Comparison of ENCODE assay signal across 8 mouse cellular contexts in the genomic region with DNA sequence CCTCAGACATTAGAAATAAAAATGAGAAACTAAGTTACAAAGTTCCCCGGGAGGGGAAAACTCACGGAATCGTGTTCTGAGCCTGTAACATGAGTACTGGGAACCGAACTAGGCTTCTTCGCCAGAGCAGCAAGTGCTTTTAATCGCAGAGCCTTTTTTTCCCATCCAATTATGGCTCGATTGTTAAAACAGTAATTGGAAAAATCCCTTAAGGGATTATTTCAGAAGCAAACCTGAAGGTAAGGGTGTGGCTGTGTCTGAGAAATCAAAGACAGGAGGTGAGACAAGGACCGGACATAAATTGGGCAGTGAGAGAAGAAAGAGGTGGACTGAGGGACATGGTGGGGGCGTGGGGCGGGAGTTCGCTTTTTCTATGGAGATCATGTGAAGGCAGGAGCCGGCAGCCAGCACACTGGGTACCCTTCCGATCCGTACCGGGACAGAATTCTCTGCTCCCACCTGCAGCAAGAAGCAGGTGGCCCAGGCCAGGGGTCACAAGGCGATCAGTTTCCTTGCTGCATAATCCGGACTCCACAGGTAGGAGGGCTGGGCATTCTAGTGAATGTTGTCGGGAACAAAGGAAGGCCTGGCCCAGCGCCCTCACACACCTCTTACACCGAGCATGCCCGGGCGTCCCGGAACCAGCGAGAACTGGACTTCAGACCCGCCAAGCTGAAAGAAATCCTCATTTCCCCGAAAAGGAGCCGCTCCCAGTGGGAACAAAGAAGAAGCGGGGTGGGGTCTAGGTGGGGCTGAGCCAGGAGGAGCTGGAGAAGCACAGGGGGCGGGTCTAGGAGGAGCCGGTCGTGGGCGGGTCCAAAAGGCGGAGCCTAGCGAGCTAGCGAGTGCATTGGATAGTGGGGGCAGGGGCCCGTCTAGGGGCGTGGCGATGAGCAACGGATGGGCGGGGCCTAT. TPM values are rescaled to one million over a fixed set of nuclear protein-coding genes. Genes with fewer than 3 reads are reported as not detected.
DNase-seq lines count a peak whose midpoint lies in the region; ATAC-seq and TF ChIP-seq lines count a peak whose summit lies in the region.

No protein-coding gene starts in this region.

- peak overlapping the region; percentile 80 for H3K9ac ChIP-seq in kidney, embryonic 14.5 days (ENCODE audit: low read depth, low read length)
- H3K9ac ChIP-seq in limb, embryonic 14.5 days (ENCODE audit: low read depth, low read length, severe bottlenecking), result peak overlapping the region; percentile 89
- H3K9ac ChIP-seq in midbrain, embryonic 16.5 days (ENCODE audit: low read depth, low read length), result peak overlapping the region; percentile 82

- H3K27me3 ChIP-seq in heart, embryonic 10.5 days (ENCODE audit: insufficient read depth, poor library complexity, severe bottlenecking), result peaks cover 9% of the 10 kb centered on the region; the same call in 1 of the 2 replicates
- no peaks in the 10 kb centered on the region for H3K27me3 ChIP-seq in kidney, embryonic 14.5 days (ENCODE audit: control insufficient read depth, insufficient read depth, low read length)
- no peaks in the 10 kb centered on the region for H3K27me3 ChIP-seq in limb, embryonic 14.5 days (ENCODE audit: control insufficient read depth, insufficient read depth, low read length)
- no peaks in the 10 kb centered on the region for H3K27me3 ChIP-seq in midbrain, embryonic 16.5 days (ENCODE audit: control insufficient read depth, insufficient read depth, low read depth, low read length)
- H3K27me3 ChIP-seq in spleen, adult 2 months (ENCODE audit: control insufficient read depth, insufficient read depth, low read length), result peaks cover 7% of the 10 kb centered on the region

- H3K4me3 ChIP-seq in embryonic fibroblast, embryonic 13.5 days (ENCODE audit: insufficient read depth, low read length), result peak overlapping the region; percentile 71
- H3K4me3 ChIP-seq in heart, embryonic 10.5 days, result peak overlapping the region; percentile 68
- H3K4me3 ChIP-seq in kidney, embryonic 14.5 days (ENCODE audit: low read length), result peak overlapping the region; percentile 69
- peak overlapping the region; percentile 71 for H3K4me3 ChIP-seq in limb, embryonic 14.5 days (replicated peaks; ENCODE audit: low read length)
- peak overlapping the region; percentile 57 for H3K4me3 ChIP-seq in midbrain, embryonic 16.5 days (ENCODE audit: low read depth, low read length)
- peak overlapping the region; percentile 62 for H3K4me3 ChIP-seq in spleen, adult 2 months (ENCODE audit: extremely low read depth, insufficient read depth, insufficient read length)

- H3K36me3 ChIP-seq in heart, embryonic 10.5 days, result no peaks in the 10 kb centered on the region
- no peaks in the 10 kb centered on the region for H3K36me3 ChIP-seq in kidney, embryonic 14.5 days (ENCODE audit: control insufficient read depth, insufficient read depth, low read length)
- no peaks in the 10 kb centered on the region for H3K36me3 ChIP-seq in limb, embryonic 14.5 days (ENCODE audit: control insufficient read depth, insufficient read depth, low read length)
- H3K36me3 ChIP-seq in midbrain, embryonic 16.5 days (ENCODE audit: control insufficient read depth, insufficient read depth, low read length), result no peaks in the 10 kb centered on the region
- no peaks in the 10 kb centered on the region for H3K36me3 ChIP-seq in spleen, adult 2 months (ENCODE audit: control insufficient read depth, insufficient read depth, low read length)

- peak; percentile 97 to 98 for DNase-seq in B cell, adult 2 months
- peak; percentile 93 for DNase-seq in brain, adult 2 months (ENCODE audit: low read depth, low spot score)
- DNase-seq in heart, embryonic 10.5 days (ENCODE audit: low spot score), result peak; percentile 99
- DNase-seq in limb, embryonic 14.5 days (ENCODE audit: low spot score), result peak; percentile 97
- DNase-seq in spleen, adult 2 months (ENCODE audit: low read depth in 1 of 2, low spot score in 2 of 2), result peak; percentile 56 to 89

- no peaks in the 10 kb centered on the region for H3K9me3 ChIP-seq in heart, embryonic 10.5 days
- no peaks in the 10 kb centered on the region for H3K9me3 ChIP-seq in kidney, embryonic 14.5 days (ENCODE audit: control insufficient read depth, low read length)
- no peaks in the 10 kb centered on the region for H3K9me3 ChIP-seq in limb, embryonic 14.5 days (ENCODE audit: control insufficient read depth, low read length)
- no peaks in the 10 kb centered on the region for H3K9me3 ChIP-seq in midbrain, embryonic 16.5 days (replicated peaks; ENCODE audit: control insufficient read depth, low read length, poor library complexity, severe bottlenecking)

- H3K4me1 ChIP-seq in embryonic fibroblast, embryonic 13.5 days (ENCODE audit: control insufficient read depth, insufficient read depth, low read length), result no peaks in the 10 kb centered on the region
- peaks cover 11% of the 10 kb centered on the region; the same call in 1 of the 2 replicates for H3K4me1 ChIP-seq in heart, embryonic 10.5 days
- H3K4me1 ChIP-seq in kidney, embryonic 14.5 days (ENCODE audit: control insufficient read depth, insufficient read depth, low read length), result no peaks in the 10 kb centered on the region
- H3K4me1 ChIP-seq in limb, embryonic 14.5 days (ENCODE audit: control insufficient read depth, insufficient read depth, low read length), result 0 out of 2 replicates have a peak, but pooled peaks cover 4% of the 10 kb centered on the region
- peaks cover 3% of the 10 kb centered on the region; the same call in 1 of the 2 replicates for H3K4me1 ChIP-seq in midbrain, embryonic 16.5 days (ENCODE audit: control insufficient read depth, insufficient read depth, low read length)
- peaks cover 2% of the 10 kb centered on the region; the same call in 1 of the 2 replicates for H3K4me1 ChIP-seq in spleen, adult 2 months (ENCODE audit: control insufficient read depth, insufficient read depth, insufficient read length)

- TF ChIP-seq POLR2A in embryonic fibroblast, embryonic 13.5 days (IDR thresholded peaks at IDR 0.05; ENCODE audit: low read depth, low read length), result peak; percentile 73
- peak; percentile 75; the same call in 1 of the 2 replicates for TF ChIP-seq POLR2A in limb, embryonic 14.5 days (IDR thresholded peaks at IDR 0.05; ENCODE audit: borderline replicate concordance, extremely low read depth, insufficient read depth, insufficient read length)
- TF ChIP-seq POLR2A in spleen, adult 2 months (IDR thresholded peaks at IDR 0.05; ENCODE audit: low read depth, low read length), result no peak

- H3K4me2 ChIP-seq in kidney, embryonic 14.5 days (replicated peaks; ENCODE audit: low read depth, low read length), result peak overlapping the region; percentile 71
- peak overlapping the region; percentile 62 for H3K4me2 ChIP-seq in limb, embryonic 14.5 days (replicated peaks; ENCODE audit: low read depth, low read length, severe bottlenecking)
- peak overlapping the region; percentile 68 for H3K4me2 ChIP-seq in midbrain, embryonic 16.5 days (ENCODE audit: low read length)

- peak; percentile 98 for ATAC-seq in kidney, embryonic 14.5 days (ENCODE audit: low FRiP score, low TSS enrichment)
- peak; percentile 99 for ATAC-seq in limb, embryonic 14.5 days (ENCODE audit: low FRiP score, low read depth)
- peak; percentile 98 for ATAC-seq in midbrain, embryonic 16.5 days

- H3K27ac ChIP-seq in embryonic fibroblast, embryonic 13.5 days (ENCODE audit: insufficient read depth, low read length), result peak overlapping the region; percentile 30; the same call in 1 of the 2 replicates
- peak overlapping the region; percentile 88 for H3K27ac ChIP-seq in heart, embryonic 10.5 days
- H3K27ac ChIP-seq in kidney, embryonic 14.5 days (ENCODE audit: low read depth, low read length), result peak overlapping the region; percentile 87
- H3K27ac ChIP-seq in limb, embryonic 14.5 days (replicated peaks; ENCODE audit: low read depth, low read length), result peak overlapping the region; percentile 80
- peak overlapping the region; percentile 89 for H3K27ac ChIP-seq in midbrain, embryonic 16.5 days (ENCODE audit: low read length)
- H3K27ac ChIP-seq in spleen, adult 2 months (ENCODE audit: insufficient read depth, low read length), result no peak overlapping the region

- 3% methylated on average over 40 of the region's 40 CpGs for WGBS in heart, embryonic 10.5 days
- under 1% methylated on average over 40 of the region's 40 CpGs for WGBS in kidney, embryonic 14.5 days
- 1% methylated on average over 40 of the region's 40 CpGs for WGBS in limb, embryonic 14.5 days
- 1% methylated on average over 40 of the region's 40 CpGs for WGBS in midbrain, embryonic 16.5 days
- WGBS in spleen, adult 2 months, result 8% methylated on average over 40 of the region's 40 CpGs

- no peak for TF ChIP-seq CTCF in embryonic fibroblast, embryonic 13.5 days (IDR thresholded peaks at IDR 0.05; ENCODE audit: borderline replicate concordance, insufficient read depth, low read length)
- no peak for TF ChIP-seq CTCF in spleen, adult 2 months (IDR thresholded peaks at IDR 0.05; ENCODE audit: extremely low read depth, insufficient read depth, insufficient read length, insufficient replicate concordance)

RNA-seq across cellular contexts. Expression of a gene that starts 54.1 kb away (rescaled TPM):
- 31.8 and 39.6 TPM in 2 replicates for polyA plus RNA-seq in embryonic fibroblast, embryonic 13.5 days (2011; ENCODE audit: insufficient read length, low read depth, missing spikeins)
- 1.0 and 2.7 TPM in 2 replicates for polyA plus RNA-seq in heart, embryonic 10.5 days (2016; fragmentation: Nextera tagmentation; extraction: Ambion mirVana)
- polyA plus RNA-seq in kidney, embryonic 14.5 days (2014; fragmentation: Nextera tagmentation; extraction: Ambion mirVana), result 6.7 and 17.2 TPM in 2 replicates
- polyA plus RNA-seq in limb, embryonic 14.5 days (2012; rRNA removed), result 33.5 and 50.3 TPM in 2 replicates
- 3.4 and 4.5 TPM in 2 replicates for polyA plus RNA-seq in limb, embryonic 14.5 days (2014; fragmentation: Nextera tagmentation; extraction: Ambion mirVana)
- 7.2 and 9.1 TPM in 2 replicates for polyA plus RNA-seq in midbrain, embryonic 16.5 days (2015; fragmentation: Nextera tagmentation; extraction: Ambion mirVana)
- polyA plus RNA-seq in spleen, adult 2 months (2012; rRNA removed), result 0.42 and 0.77 TPM in 2 replicates
